Mouse (Mus musculus): Measurements from ENCODE around the gene Plpp3. TPM values are rescaled to one million over a fixed set of nuclear protein-coding genes. Genes with fewer than 3 reads are reported as not detected.

Plpp3 gene
- 35.6 and 44.4 TPM in 2 replicates for polyA plus RNA-seq (2011; ENCODE audit: insufficient read length, low read depth, missing spikeins)

DNA sequence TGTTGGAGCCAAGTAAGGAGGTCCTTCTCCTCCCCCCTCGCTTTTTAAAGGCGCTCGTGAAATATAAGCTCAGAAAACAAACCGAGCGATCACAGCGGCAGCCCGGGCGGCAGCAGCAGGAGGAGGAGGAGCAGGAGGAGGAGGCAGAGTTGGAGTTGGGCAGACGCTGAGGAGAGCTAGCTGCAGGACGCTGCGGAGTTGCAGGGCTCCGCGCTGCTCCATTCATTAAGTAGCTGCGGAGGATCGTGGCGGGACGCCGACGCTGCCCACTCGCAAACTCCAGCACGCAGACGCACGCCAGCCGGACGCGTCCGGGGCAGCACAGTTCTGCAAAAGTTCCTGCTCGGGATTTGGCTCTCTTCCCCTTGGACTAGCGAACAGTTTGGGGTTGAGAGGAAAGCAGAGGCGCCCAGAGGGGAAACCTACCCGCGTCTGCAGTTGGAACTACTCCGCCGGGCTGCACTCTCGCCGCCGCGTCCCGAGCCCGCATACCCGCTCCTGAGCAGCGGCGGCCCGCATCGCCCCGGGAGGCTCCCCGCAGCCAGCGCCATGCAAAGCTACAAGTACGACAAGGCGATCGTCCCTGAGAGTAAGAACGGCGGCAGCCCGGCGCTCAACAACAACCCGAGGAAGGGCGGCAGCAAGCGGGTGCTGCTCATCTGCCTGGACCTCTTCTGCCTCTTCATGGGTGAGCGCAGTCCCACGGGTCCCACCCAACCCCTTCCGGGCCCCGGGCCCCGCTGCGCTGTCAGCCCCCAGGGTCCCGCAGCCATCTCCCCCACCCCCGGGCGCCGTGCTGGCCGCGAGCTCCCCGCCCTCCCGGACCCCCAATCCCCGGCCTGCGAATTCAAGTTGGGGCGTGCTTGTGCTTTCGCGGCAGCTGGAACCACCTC, at the start of gene Plpp3:
Gene Plpp3, plus strand, starts transcription at position 72 of the 893 bp plus-strand sequence.
- H3K4me1 ChIP-seq (ENCODE audit: control insufficient read depth, insufficient read depth, low read length) = peaks cover 5% of the 10 kb centered on the region; the same call in 1 of the 2 replicates
- peak within 1 kb of the TSS; percentile 79 for H3K4me3 ChIP-seq (ENCODE audit: insufficient read depth, low read length)
- TF ChIP-seq CTCF (IDR thresholded peaks at IDR 0.05; ENCODE audit: borderline replicate concordance, insufficient read depth, low read length) = no peak
- peak; percentile 99 for TF ChIP-seq POLR2A (IDR thresholded peaks at IDR 0.05; ENCODE audit: low read depth, low read length)
- H3K27ac ChIP-seq (ENCODE audit: insufficient read depth, low read length) = peak within 1 kb of the TSS; percentile 50

DNA sequence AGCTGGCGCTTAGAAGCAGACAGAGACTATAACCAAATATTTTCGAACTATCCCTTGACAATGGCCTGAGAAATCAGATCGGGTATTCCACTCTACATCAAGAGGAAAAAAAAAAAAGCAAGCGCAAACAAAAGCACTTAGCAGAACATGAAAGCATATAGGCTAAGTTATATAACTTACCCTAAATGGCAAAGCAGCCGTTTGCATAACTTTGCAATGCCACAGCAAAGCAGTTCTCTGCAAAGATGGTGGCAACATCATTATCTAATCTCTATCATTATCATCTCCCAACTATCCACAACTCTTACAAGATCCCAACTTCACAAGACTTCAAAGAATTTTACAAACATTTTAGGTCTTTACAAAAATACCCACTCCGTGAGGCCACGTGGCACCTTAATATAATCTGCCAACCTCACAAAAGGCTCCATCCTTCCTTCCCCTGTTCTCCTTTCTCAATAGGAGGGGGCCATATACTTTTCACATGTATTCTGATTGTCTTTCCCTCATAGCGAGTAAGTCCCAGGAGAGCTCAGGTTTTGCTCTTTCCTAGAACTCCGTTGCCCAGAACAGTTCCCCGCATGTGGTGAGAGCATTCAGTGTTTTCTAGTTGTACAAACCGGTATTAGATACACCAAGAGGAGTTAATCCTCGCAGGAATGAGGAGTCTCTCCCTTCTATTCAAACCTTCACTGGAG, 49.1 kb upstream of the Plpp3 start:
- TF ChIP-seq CTCF (IDR thresholded peaks at IDR 0.05; ENCODE audit: borderline replicate concordance, insufficient read depth, low read length) (no peak), POLR2A (IDR thresholded peaks at IDR 0.05; ENCODE audit: low read depth, low read length) (no peak)
- Histone ChIP-seq H3K4me3 (ENCODE audit: insufficient read depth, low read length) (no peak overlapping the region), H3K4me1 (ENCODE audit: control insufficient read depth, insufficient read depth, low read length) (0 out of 2 replicates have a peak, but pooled peaks cover 2% of the 10 kb centered on the region), H3K27ac (ENCODE audit: insufficient read depth, low read length) (no peak overlapping the region)

DNA sequence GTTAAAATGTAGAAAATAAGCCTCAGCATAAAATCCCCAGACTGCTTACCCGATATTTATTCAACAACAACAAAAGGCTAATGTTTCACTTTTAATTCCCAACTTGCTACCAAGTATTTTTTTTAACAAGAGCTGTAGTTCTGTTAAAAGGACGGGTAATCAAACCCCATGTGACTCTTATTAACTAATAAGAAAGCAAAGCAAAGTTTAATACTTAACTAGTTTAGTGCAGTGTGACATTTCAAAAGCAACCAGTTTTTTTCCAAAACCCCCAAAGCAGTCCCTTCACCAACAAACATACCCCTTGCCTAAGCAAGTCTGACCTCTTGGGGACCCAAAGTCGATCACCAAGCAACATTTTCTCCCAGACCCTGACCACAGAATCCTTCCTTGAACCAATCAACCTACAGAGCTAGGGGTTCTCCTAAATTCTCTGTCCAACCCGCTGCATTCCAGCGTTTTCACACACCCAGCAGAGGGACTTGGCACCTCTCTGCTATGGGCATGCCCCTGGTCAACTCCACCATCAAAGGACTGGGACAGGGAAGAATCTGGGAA, 48.4 kb upstream of the Plpp3 start:
- H3K4me1 ChIP-seq (ENCODE audit: control insufficient read depth, insufficient read depth, low read length) = 0 out of 2 replicates have a peak, but pooled peaks cover 2% of the 10 kb centered on the region

DNA sequence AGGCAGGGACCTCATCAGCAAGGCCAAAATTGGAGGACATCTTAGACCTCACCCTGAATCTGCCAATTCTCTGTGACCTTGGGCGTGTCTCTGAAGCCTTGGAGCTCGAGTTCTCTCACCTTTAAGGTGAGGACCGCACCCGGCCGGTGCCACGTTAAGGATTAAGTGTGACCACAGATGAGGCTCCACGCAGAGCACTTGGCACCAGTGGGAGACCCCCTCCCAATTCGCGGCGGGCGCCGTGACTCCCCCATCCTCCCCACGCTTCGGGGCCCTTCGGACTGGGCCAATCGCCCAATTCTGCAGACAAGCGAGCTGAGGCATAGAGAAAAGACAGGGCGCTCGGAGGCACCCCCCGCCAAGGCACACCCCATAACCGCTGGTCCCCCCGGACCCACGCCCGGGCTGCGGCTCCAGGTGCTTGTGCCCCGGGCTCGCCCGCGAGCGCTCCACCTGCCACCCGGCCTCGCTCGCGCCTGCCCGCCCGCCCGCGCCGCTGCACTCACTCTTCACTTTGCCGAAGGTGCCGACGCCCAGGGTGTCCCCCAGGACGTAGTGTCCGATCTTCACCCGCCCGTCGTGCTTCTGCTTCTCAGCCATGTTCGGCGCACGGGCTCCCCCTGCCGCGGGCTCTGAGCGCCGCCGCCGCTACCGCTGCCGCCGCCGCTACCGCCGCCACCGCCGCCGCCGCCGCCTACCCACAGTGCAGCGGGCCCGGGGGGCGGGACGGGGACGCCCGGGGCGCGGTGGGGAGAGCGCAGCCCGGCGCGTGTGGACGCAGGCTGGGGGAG, 47.8 kb upstream of the Plpp3 start, which contains the start of gene Prkaa2:
Gene Prkaa2, minus strand, starts transcription at position 692 of the 791 bp plus-strand sequence.
- no peak within 1 kb of the TSS for H3K27ac ChIP-seq (ENCODE audit: insufficient read depth, low read length)
- TF ChIP-seq CTCF (IDR thresholded peaks at IDR 0.05; ENCODE audit: borderline replicate concordance, insufficient read depth, low read length) (no peak), POLR2A (IDR thresholded peaks at IDR 0.05; ENCODE audit: low read depth, low read length) (no peak)
- H3K4me1 ChIP-seq (ENCODE audit: control insufficient read depth, insufficient read depth, low read length) = 0 out of 2 replicates have a peak, but pooled peaks cover 2% of the 10 kb centered on the region
- peak within 1 kb of the TSS; percentile 69 for H3K4me3 ChIP-seq (ENCODE audit: insufficient read depth, low read length)

More for the DNA sequence above, 48.4 kb upstream of the Plpp3 start:
- no peak overlapping the region for H3K27ac ChIP-seq (ENCODE audit: insufficient read depth, low read length)
- TF ChIP-seq POLR2A (IDR thresholded peaks at IDR 0.05; ENCODE audit: low read depth, low read length) (no peak), CTCF (IDR thresholded peaks at IDR 0.05; ENCODE audit: borderline replicate concordance, insufficient read depth, low read length) (no peak)
- H3K4me3 ChIP-seq (ENCODE audit: insufficient read depth, low read length) = peak overlapping the region; percentile 69; the same call in 1 of the 2 replicates

DNA sequence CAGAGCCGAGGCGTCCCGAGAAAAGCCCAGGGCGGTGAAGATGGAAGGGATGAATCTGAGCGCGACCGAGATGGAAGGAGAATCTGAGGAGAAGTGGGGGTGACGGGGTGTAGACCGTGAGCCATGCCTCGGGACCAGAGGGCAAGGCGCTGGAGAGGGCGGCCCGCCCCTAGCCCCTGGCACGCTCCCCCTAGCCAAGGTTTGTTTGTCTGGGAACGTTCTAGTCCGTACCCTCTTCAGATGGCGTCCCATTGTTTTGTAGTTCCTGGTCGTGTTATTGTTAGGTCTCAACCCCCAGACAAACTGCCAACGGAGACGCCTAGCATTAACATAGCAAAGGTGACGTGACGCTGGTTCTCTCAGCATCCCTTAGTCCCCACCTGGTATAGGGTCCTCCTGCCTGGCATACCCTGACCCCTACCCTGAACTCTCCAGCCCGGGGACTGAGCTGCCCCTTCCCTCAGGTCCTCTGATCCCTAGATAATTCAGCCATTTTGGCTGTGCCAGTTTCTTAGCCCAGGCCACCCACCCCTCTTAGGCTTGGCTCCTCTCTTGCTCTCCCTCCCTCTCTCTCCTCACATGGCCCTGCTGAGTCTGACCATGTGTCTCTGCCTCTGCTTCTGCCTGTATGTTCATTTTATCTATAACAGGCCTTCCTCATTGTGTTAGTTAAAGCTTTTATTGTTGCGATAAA, 47.0 kb upstream of the Plpp3 start:
- Histone ChIP-seq H3K27ac (ENCODE audit: insufficient read depth, low read length) (no peak overlapping the region), H3K4me1 (ENCODE audit: control insufficient read depth, insufficient read depth, low read length) (0 out of 2 replicates have a peak, but pooled peaks cover 2% of the 10 kb centered on the region), H3K4me3 (ENCODE audit: insufficient read depth, low read length) (peak overlapping the region; percentile 69)
- TF ChIP-seq CTCF (IDR thresholded peaks at IDR 0.05; ENCODE audit: borderline replicate concordance, insufficient read depth, low read length) = no peak
- peak; percentile 61 for TF ChIP-seq POLR2A (IDR thresholded peaks at IDR 0.05; ENCODE audit: low read depth, low read length)

DNA sequence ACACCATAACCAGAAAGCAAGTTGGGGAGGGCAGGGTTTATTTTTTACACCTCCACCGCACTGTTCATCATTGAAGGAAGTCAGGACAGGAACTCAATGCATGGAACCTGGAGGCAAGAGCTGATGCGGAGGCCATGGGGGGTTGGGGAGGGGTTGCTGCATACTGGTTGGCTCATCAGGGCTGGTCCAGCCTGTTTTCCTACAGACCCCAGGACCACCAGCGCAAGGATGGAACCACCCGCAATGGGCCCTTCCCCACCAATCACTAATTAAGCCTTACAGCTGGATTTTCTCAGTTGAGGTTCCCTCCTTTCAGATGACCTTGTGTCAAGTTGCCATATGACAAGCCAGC, 46.5 kb upstream of the Plpp3 start:
- Histone ChIP-seq H3K4me3 (ENCODE audit: insufficient read depth, low read length) (no peak overlapping the region), H3K4me1 (ENCODE audit: control insufficient read depth, insufficient read depth, low read length) (0 out of 2 replicates have a peak, but pooled peaks cover 2% of the 10 kb centered on the region), H3K27ac (ENCODE audit: insufficient read depth, low read length) (no peak overlapping the region)
- TF ChIP-seq POLR2A (IDR thresholded peaks at IDR 0.05; ENCODE audit: low read depth, low read length) = no peak
- no peak for TF ChIP-seq CTCF (IDR thresholded peaks at IDR 0.05; ENCODE audit: borderline replicate concordance, insufficient read depth, low read length)

DNA sequence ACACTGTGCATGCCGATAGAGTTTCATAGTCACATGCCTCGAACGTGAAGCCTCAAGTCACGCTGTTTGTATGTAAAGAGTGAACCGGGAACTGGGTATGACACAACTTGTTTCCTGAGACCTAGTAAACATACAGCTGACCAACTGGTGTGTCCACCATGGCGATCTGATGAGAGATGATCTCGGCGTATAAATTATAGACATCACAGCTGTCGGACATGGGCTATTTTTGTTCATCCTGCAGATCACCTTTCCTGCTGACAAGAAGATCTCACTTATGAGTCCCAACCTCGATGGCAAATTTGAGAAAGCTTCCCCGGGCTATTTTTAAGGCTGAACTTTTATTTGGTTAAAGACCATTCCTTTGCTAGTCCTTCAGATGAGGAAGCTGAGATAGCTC, 45.4 kb upstream of the Plpp3 start:
- TF ChIP-seq CTCF (IDR thresholded peaks at IDR 0.05; ENCODE audit: borderline replicate concordance, insufficient read depth, low read length) (no peak), POLR2A (IDR thresholded peaks at IDR 0.05; ENCODE audit: low read depth, low read length) (no peak)
- no peak overlapping the region for H3K27ac ChIP-seq (ENCODE audit: insufficient read depth, low read length)
- 0 out of 2 replicates have a peak, but pooled peaks cover 2% of the 10 kb centered on the region for H3K4me1 ChIP-seq (ENCODE audit: control insufficient read depth, insufficient read depth, low read length)
- no peak overlapping the region for H3K4me3 ChIP-seq (ENCODE audit: insufficient read depth, low read length)

DNA sequence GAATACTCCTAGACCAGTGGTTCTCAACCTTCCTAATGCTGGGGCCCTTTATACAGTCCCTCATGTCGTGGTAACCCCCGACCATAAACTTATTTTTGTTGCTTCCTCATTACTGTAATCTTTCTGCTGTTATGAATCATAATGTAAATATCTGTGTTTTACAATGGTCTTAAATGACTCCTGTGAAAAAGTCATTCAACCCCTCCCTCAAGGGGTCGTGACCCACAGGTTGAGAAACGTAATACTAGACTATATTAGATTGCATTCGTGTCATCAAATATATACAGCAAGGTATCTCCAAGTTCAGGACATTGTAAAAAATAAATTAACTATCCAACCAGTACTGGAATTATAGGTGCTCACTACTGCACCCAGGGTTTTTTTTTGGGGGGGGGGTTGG, 44.1 kb upstream of the Plpp3 start:
- no peak overlapping the region for H3K4me3 ChIP-seq (ENCODE audit: insufficient read depth, low read length)
- TF ChIP-seq CTCF (IDR thresholded peaks at IDR 0.05; ENCODE audit: borderline replicate concordance, insufficient read depth, low read length) = no peak
- no peak for TF ChIP-seq POLR2A (IDR thresholded peaks at IDR 0.05; ENCODE audit: low read depth, low read length)

More for the DNA sequence above, 44.1 kb upstream of the Plpp3 start:
- Histone ChIP-seq H3K27ac (ENCODE audit: insufficient read depth, low read length) (no peak overlapping the region), H3K4me1 (ENCODE audit: control insufficient read depth, insufficient read depth, low read length) (0 out of 2 replicates have a peak, but pooled peaks cover 2% of the 10 kb centered on the region)
